Mouse (Mus musculus) kidney, adult 2 months (tissue): ENCODE measurements around the gene Smg6. TPM values are rescaled to one million over a fixed set of nuclear protein-coding genes. Genes with fewer than 3 reads are reported as not detected.

Experiments used
- DNase-seq: peaks from one replicate; pipeline ENCODE4 v3.0.0; 2021
- H3K27ac ChIP-seq: fragments of 200-500 bp; 2 replicates; pipeline ENCODE4 v1.5.1; 2012; ENCODE audit warnings: low read depth, low read length, control low read depth, inconsistent platforms; ENCODE audit not compliant: insufficient read depth
- H3K27me3 ChIP-seq: fragments of 200-500 bp; replicated peaks from 2 replicates; pipeline ENCODE4 v1.6.1; 2012; ENCODE audit warnings: mild to moderate bottlenecking, moderate library complexity, low read length, inconsistent platforms; ENCODE audit not compliant: control insufficient read depth, insufficient read depth
- H3K36me3 ChIP-seq: fragments of 200-500 bp; 2 replicates; pipeline ENCODE4 v1.6.1; 2012; ENCODE audit warnings: mild to moderate bottlenecking, moderate library complexity, low read length, inconsistent platforms; ENCODE audit not compliant: control insufficient read depth, insufficient read depth
- H3K4me1 ChIP-seq: fragments of 200-500 bp; 2 replicates; pipeline ENCODE4 v1.6.1; 2011; ENCODE audit warnings: low read length; ENCODE audit not compliant: control insufficient read depth, insufficient read depth
- H3K4me3 ChIP-seq: fragments of 200-500 bp; 2 replicates; pipeline ENCODE4 v1.5.1; 2011; ENCODE audit warnings: mild to moderate bottlenecking, low read depth, low read length, control low read depth; ENCODE audit not compliant: insufficient read depth
- CTCF ChIP-seq: fragments of 200-500 bp; conservative IDR thresholded peaks from 2 replicates; pipeline ENCODE4 v1.5.1; 2011; ENCODE audit warnings: low read depth, mild to moderate bottlenecking, control low read depth, low read length, moderate library complexity, mixed read lengths; ENCODE audit not compliant: insufficient read depth, insufficient read length
- POLR2A ChIP-seq: fragments of 200-500 bp; IDR thresholded peaks from one replicate; pipeline ENCODE4 v1.6.1; 2011; ENCODE audit warnings: low read depth, low read length, control low read depth
- WGBS: fragments of 180-500 bp; shearing (Covaris S2); methylation state at CpG from one replicate; pipeline ENCODE4 v1.1.7; 2018; 5-methylcytosine and 5-hydroxymethylcytosine counted together
- polyA plus RNA-seq: library from polyadenylated mRNA; depleted of rRNA; stranded (reverse); fragments of >200 nt; gene quantifications from 2 replicates; pipeline ENCODE4 v1.2.3, GENCODE M21; 2012

Gene Smg6
- polyA plus RNA-seq, 1 experiment = 35.2 TPM

GRCm38 (mm10) chr11:75133951-75134350, 208.3 kb downstream of the Smg6 start:
- no peak overlapping the region for H3K4me3 ChIP-seq
- no peak for TF ChIP-seq POLR2A
- DNase-seq = peak; percentile 88
- 9% methylated on average over 2 of the region's 2 CpGs for WGBS
- peaks cover 45% of the 10 kb centered on the region for H3K4me1 ChIP-seq
- H3K27me3 ChIP-seq = no peaks in the 10 kb centered on the region
- peak overlapping the region; percentile 71 for H3K27ac ChIP-seq
- H3K36me3 ChIP-seq = no peaks in the 10 kb centered on the region

GRCm38 (mm10) chr11:75134485-75135068, 209.0 kb downstream of the Smg6 start:
- no peaks in the 10 kb centered on the region for H3K27me3 ChIP-seq
- peak; percentile 54 for DNase-seq
- 25% methylated on average over 5 of the region's 5 CpGs for WGBS
- no peak overlapping the region for H3K4me3 ChIP-seq
- peak overlapping the region; percentile 65 for H3K27ac ChIP-seq
- peaks cover 50% of the 10 kb centered on the region for H3K4me1 ChIP-seq
- no peaks in the 10 kb centered on the region for H3K36me3 ChIP-seq
- no peak for TF ChIP-seq POLR2A
- no peak for TF ChIP-seq CTCF

GRCm38 (mm10) chr11:75135358-75135757, 209.7 kb downstream of the Smg6 start:
- 59% methylated on average over 4 of the region's 4 CpGs for WGBS
- Histone ChIP-seq H3K4me1 (peaks cover 51% of the 10 kb centered on the region), H3K27ac (peak overlapping the region; percentile 65), H3K27me3 (no peaks in the 10 kb centered on the region), H3K36me3 (no peaks in the 10 kb centered on the region), H3K4me3 (no peak overlapping the region)
- DNase-seq = peak; percentile 92
- TF ChIP-seq CTCF (no peak), POLR2A (no peak)

- no peaks in the 10 kb centered on the region for H3K27me3 ChIP-seq
- peak; percentile 87 for DNase-seq
- peak overlapping the region; percentile 74 for H3K27ac ChIP-seq
- H3K4me1 ChIP-seq = peaks cover 61% of the 10 kb centered on the region
- no peaks in the 10 kb centered on the region for H3K36me3 ChIP-seq
- H3K4me3 ChIP-seq = no peak overlapping the region
- WGBS = 22% methylated on average over 5 of the region's 5 CpGs
- TF ChIP-seq CTCF (no peak), POLR2A (no peak)
These were observed 211.2 kb downstream of the Smg6 start for GRCm38 (mm10) chr11:75136666-75137398.

GRCm38 (mm10) chr11:75139122-75139963, 213.7 kb downstream of the Smg6 start:
- H3K27me3 ChIP-seq = no peaks in the 10 kb centered on the region
- DNase-seq = peak; percentile 86
- H3K4me3 ChIP-seq = no peak overlapping the region
- H3K27ac ChIP-seq = peak overlapping the region; percentile 91
- H3K36me3 ChIP-seq = peaks cover 3% of the 10 kb centered on the region; the same call in 1 of the 2 replicates
- TF ChIP-seq POLR2A (no peak), CTCF (no peak)
- H3K4me1 ChIP-seq = peaks cover 51% of the 10 kb centered on the region
- WGBS = 33% methylated on average over 11 of the region's 11 CpGs

GRCm38 (mm10) chr11:75140431-75140830, 214.8 kb downstream of the Smg6 start:
- peaks cover 43% of the 10 kb centered on the region for H3K4me1 ChIP-seq

GRCm38 (mm10) chr11:75141038-75141437, 215.4 kb downstream of the Smg6 start:
- peaks cover 40% of the 10 kb centered on the region for H3K4me1 ChIP-seq
- no peak overlapping the region for H3K4me3 ChIP-seq
- TF ChIP-seq CTCF = no peak
- no peak for TF ChIP-seq POLR2A
- no peak for DNase-seq
- peak overlapping the region; percentile 91 for H3K27ac ChIP-seq
- WGBS = 51% methylated on average over 3 of the region's 3 CpGs
- H3K36me3 ChIP-seq = peaks cover 3% of the 10 kb centered on the region; the same call in 1 of the 2 replicates
- H3K27me3 ChIP-seq = no peaks in the 10 kb centered on the region

More at GRCm38 (mm10) chr11:75140431-75140830, 214.8 kb downstream of the Smg6 start:
- no peaks in the 10 kb centered on the region for H3K27me3 ChIP-seq
- 64% methylated on average over 5 of the region's 5 CpGs for WGBS
- TF ChIP-seq POLR2A = no peak
- H3K27ac ChIP-seq = peak overlapping the region; percentile 91
- H3K4me3 ChIP-seq = no peak overlapping the region
- DNase-seq = peak; percentile 54
- H3K36me3 ChIP-seq = peaks cover 3% of the 10 kb centered on the region; the same call in 1 of the 2 replicates
